Mouse (Mus musculus) forebrain, embryonic 11.5 days (tissue): ENCODE measurements around the gene Ppa1. TPM values are rescaled to one million over a fixed set of nuclear protein-coding genes. Genes with fewer than 3 reads are reported as not detected.

ENCODE experiments used
- ATAC-seq: fragments of 200-750 bp; cut with Nextera tagmentation; replicated peaks from 2 replicates; pipeline ENCODE4 v1.8.0; 2017; ENCODE audit warnings: moderate TSS enrichment; ENCODE audit not compliant: low FRiP score
- DNase-seq: peaks from one replicate; pipeline ENCODE4 v3.0.0-alpha.2; 2017; ENCODE audit warnings: low spot score
- H3K27ac ChIP-seq: fragments of 300-500 bp; sonication (generic); 2 replicates; pipeline ENCODE4 v1.5.1; 2014; ENCODE audit warnings: low read depth, low read length
- H3K27me3 ChIP-seq: fragments of 300-500 bp; sonication (generic); 2 replicates; pipeline ENCODE4 v1.6.1; 2014; ENCODE audit warnings: mild to moderate bottlenecking, low read length, mixed read lengths; ENCODE audit not compliant: control insufficient read depth, insufficient read depth
- H3K36me3 ChIP-seq: fragments of 300-500 bp; sonication (generic); 2 replicates; pipeline ENCODE4 v1.6.1; 2014; ENCODE audit warnings: mild to moderate bottlenecking, low read length, moderate library complexity, mixed read lengths; ENCODE audit not compliant: control insufficient read depth, insufficient read depth
- H3K4me1 ChIP-seq: fragments of 300-500 bp; sonication (generic); replicated peaks from 2 replicates; pipeline ENCODE4 v1.6.1; 2014; ENCODE audit warnings: low read length, mixed read lengths; ENCODE audit not compliant: control insufficient read depth, insufficient read depth
- H3K4me2 ChIP-seq: fragments of 300-500 bp; sonication (generic); 2 replicates; pipeline ENCODE4 v1.6.1; 2014; ENCODE audit warnings: low read depth, mild to moderate bottlenecking, low read length, moderate library complexity, mixed read lengths; ENCODE audit not compliant: severe bottlenecking
- H3K4me3 ChIP-seq: fragments of 300-500 bp; sonication (generic); 2 replicates; pipeline ENCODE4 v1.5.1; 2014; ENCODE audit warnings: low read depth, low read length
- H3K9ac ChIP-seq: fragments of 300-500 bp; sonication (generic); 2 replicates; pipeline ENCODE4 v1.6.1; 2014; ENCODE audit warnings: low read length
- H3K9me3 ChIP-seq: fragments of 300-500 bp; sonication (generic); 2 replicates; pipeline ENCODE4 v1.6.1; 2016; ENCODE audit warnings: low read length, mixed read lengths; ENCODE audit not compliant: control insufficient read depth
- WGBS: fragments of 180-500 bp; shearing (Covaris S2); extraction: QIAGEN DNeasy Blood & Tissue Kit; methylation state at CpG from one replicate; pipeline ENCODE4 v1.1.7; 2014; 5-methylcytosine and 5-hydroxymethylcytosine counted together
- polyA plus RNA-seq: library from polyadenylated mRNA; unstranded; fragments of >200 nt; fragmentation: Nextera tagmentation; extraction: Ambion mirVana; gene quantifications from 2 replicates; pipeline ENCODE4 v1.2.1, GENCODE M21; 2014

Gene Ppa1
- polyA plus RNA-seq, 1 experiment from 2014 or later = 330 TPM

DNA sequence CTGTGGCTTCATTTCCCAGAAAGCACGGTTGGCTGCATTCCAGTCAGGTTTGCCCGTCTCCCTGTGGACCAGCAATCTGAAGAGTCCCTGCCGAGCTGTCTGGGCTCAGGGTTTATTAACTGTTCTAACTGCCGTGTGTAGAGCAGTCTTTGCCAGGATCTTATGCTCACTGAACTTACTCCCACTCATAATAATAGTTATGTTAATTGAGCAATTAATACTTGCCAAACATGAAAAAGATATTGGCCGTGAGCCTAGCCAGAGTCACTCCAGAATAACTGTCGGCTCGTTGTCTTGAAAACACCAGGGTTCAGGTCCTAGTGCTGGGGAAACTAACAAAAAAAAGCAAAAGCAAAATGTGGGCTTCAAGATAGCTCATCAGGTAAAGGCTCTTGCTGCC is 20.9 kb downstream of the Ppa1 start:
- no peak overlapping the region for H3K4me3 ChIP-seq
- H3K4me2 ChIP-seq = no peak overlapping the region
- no peaks in the 10 kb centered on the region for H3K27me3 ChIP-seq
- DNase-seq (no peak), ATAC-seq (no peak)
- whole genome bisulfite sequencing = 85% methylated on average over 7 of the region's 7 CpGs
- no peaks in the 10 kb centered on the region for H3K4me1 ChIP-seq
- H3K9me3 ChIP-seq = no peaks in the 10 kb centered on the region
- H3K9ac ChIP-seq = no peak overlapping the region
- H3K27ac ChIP-seq = no peak overlapping the region
- H3K36me3 ChIP-seq = peaks cover 11% of the 10 kb centered on the region

- H3K9ac ChIP-seq = no peak overlapping the region
- no peaks in the 10 kb centered on the region for H3K9me3 ChIP-seq
- H3K27me3 ChIP-seq = no peaks in the 10 kb centered on the region
- peaks cover 11% of the 10 kb centered on the region for H3K36me3 ChIP-seq
- ATAC-seq (no peak), DNase-seq (no peak)
- no peak overlapping the region for H3K4me2 ChIP-seq
- H3K4me3 ChIP-seq = no peak overlapping the region
- no peaks in the 10 kb centered on the region for H3K4me1 ChIP-seq
- H3K27ac ChIP-seq = no peak overlapping the region
Observed at GRCm38 (mm10) chr10:61669896-61670295, 21.5 kb downstream of the Ppa1 start.

DNA sequence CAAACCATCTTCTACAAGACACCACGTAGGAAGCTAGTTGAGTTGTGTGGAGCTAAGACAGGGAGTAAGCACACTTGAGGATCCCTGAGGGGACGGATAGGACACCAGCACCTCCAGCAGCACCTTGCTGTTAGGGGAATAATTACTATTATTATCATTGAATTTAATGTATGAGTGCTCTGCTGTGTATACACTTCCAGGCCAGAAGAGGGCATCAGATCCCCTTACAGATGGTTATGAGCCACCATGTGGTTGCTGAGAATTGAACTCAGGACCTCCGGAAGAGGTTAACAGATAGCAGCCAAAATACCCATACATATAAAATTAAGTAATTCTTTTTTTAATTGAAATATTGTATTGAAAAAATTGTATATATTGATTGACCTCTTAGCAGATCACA is 22.4 kb downstream of the Ppa1 start:
- ATAC-seq = no peak
- no peaks in the 10 kb centered on the region for H3K27me3 ChIP-seq
- H3K27ac ChIP-seq = no peak overlapping the region
- H3K4me2 ChIP-seq = no peak overlapping the region
- H3K4me1 ChIP-seq = no peaks in the 10 kb centered on the region
- no peak for DNase-seq
- no peak overlapping the region for H3K9ac ChIP-seq
- 91% methylated on average over 3 of the region's 3 CpGs for WGBS
- H3K4me3 ChIP-seq = no peak overlapping the region
- H3K36me3 ChIP-seq = peaks cover 11% of the 10 kb centered on the region
- H3K9me3 ChIP-seq = no peaks in the 10 kb centered on the region

DNA sequence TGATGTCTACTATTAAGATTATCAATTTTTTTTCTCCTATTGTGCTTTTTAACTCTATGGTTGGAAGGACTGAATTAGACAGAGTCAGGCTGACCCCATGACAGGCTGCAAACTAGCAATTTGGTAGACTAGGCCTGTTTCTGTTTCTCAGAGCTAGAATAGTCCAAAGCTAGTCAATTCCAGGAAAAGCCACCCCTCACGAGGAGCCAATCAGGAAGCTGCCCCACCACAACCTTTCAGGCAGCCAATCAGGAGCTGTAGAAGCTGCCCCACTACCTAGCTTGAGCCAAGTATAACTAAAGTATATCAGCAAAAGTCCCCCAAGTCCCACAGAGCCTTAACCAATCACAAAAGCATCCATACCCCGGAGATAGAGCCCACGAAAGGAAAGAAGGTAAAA is 27.6 kb downstream of the Ppa1 start:
- 88% methylated on average over 3 of the region's 3 CpGs for WGBS
- Histone ChIP-seq H3K9ac (no peak overlapping the region), H3K4me1 (no peaks in the 10 kb centered on the region; the same call in 1 of the 2 replicates), H3K9me3 (no peaks in the 10 kb centered on the region), H3K27ac (no peak overlapping the region), H3K4me3 (no peak overlapping the region), H3K27me3 (no peaks in the 10 kb centered on the region), H3K4me2 (no peak overlapping the region), H3K36me3 (peaks cover 2% of the 10 kb centered on the region; the same call in 1 of the 2 replicates)
- no peak for ATAC-seq
- DNase-seq = no peak

DNA sequence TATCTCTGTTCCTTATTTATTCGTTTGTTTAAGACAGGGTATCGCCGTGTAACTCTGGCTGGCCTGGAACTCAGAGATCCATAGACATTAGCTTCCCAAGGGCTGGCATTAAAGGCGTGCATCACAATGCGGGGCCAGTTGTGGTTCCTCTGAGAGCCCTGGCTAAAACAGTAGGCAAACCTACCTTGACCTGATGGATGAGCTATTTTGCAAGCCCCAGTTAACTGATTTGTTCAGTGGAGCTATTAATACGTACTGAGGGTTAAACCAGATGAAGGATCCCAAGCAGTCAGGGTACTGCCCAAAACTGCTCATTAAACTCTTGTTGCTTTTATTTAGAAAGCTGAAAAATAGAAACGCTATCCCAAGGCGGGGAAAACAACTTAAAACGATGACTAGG is 31.2 kb downstream of the Ppa1 start:
- Histone ChIP-seq H3K9ac (peak overlapping the region; percentile 87), H3K4me2 (peak overlapping the region; percentile 55), H3K27ac (0 out of 2 replicates have a peak overlapping the region, but pooled peaks have one; percentile 2), H3K9me3 (no peaks in the 10 kb centered on the region), H3K4me1 (peaks cover 4% of the 10 kb centered on the region; the same call in 1 of the 2 replicates), H3K36me3 (no peaks in the 10 kb centered on the region), H3K4me3 (peak overlapping the region; percentile 96), H3K27me3 (no peaks in the 10 kb centered on the region)
- DNase-seq (no peak), ATAC-seq (no peak)
- 38% methylated on average over 9 of the region's 9 CpGs for WGBS

DNA sequence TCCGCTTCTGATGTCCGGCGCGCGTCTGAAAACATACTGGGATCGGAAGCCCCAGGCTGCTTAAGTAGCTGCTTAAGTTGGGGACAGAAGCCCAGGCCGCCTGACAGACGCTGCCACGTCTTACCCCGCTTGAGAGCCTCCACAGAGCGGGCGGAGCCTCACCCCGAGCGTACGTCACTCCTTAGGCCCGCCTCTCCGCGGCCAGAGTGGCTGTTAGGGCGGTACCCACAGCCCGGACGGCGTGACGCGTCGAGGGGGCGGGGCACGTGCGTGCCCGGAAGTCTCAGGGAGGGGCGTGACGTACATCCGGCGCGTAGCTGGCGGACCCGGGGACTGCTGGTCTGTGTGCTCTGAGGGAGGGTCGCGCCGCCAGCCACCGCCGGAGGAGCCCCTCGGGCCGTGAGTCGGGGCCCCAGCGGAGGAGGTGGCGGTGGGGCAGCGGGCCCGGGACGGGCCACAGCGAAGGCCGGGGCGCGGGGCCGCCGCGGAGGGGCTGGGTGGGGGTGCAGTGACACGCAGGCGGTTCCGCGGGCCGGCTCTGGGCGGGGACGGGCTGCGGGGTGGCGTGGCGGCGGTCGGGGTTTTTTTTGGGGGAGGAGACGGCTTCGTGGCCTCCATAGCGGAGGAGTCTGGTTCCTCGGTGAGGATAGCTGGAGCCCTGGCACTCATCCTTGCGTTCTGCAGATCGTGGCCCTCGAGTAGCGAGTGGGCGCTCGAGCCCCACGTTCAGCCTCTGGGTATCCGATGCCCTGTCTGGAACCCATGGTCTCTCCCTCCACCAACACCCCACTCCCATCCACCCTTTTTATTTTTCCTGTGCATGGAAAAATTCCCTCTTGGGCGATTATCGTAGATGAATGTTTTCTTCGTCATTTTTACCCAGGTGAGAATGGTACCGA is 31.9 kb downstream of the Ppa1 start, which contains the start of gene Sar1a:
Gene Sar1a, plus strand, starts transcription at position 285 of the 899 bp plus-strand sequence.
- H3K4me2 ChIP-seq = peak within 1 kb of the TSS; percentile 83
- 0 out of 2 replicates have a peak within 1 kb of the TSS, but pooled peaks have one; percentile 31 for H3K27ac ChIP-seq
- no peaks in the 10 kb centered on the region for H3K27me3 ChIP-seq
- DNase-seq (peak; percentile 100), ATAC-seq (peak; percentile 100)
- under 1% methylated on average over 71 of the region's 84 CpGs for WGBS
- H3K36me3 ChIP-seq = peaks cover 4% of the 10 kb centered on the region; the same call in 1 of the 2 replicates
- H3K4me1 ChIP-seq = peaks cover 4% of the 10 kb centered on the region; the same call in 1 of the 2 replicates
- H3K4me3 ChIP-seq = peak within 1 kb of the TSS; percentile 96
- no peaks in the 10 kb centered on the region for H3K9me3 ChIP-seq
- H3K9ac ChIP-seq = peak within 1 kb of the TSS; percentile 87

- H3K9me3 ChIP-seq = no peaks in the 10 kb centered on the region
- DNase-seq (no peak), ATAC-seq (no peak)
- 94% methylated on average over 8 of the region's 8 CpGs for WGBS
- H3K4me3 ChIP-seq = no peak overlapping the region
- no peaks in the 10 kb centered on the region for H3K27me3 ChIP-seq
- H3K4me2 ChIP-seq = no peak overlapping the region
- peaks cover 22% of the 10 kb centered on the region; the same call in 1 of the 2 replicates for H3K36me3 ChIP-seq
- H3K4me1 ChIP-seq = no peaks in the 10 kb centered on the region
- H3K9ac ChIP-seq = no peak overlapping the region
- H3K27ac ChIP-seq = no peak overlapping the region
Observed at GRCm38 (mm10) chr10:61689405-61689804, 41.1 kb downstream of the Ppa1 start.

- H3K4me2 ChIP-seq = no peak overlapping the region
- H3K9ac ChIP-seq = no peak overlapping the region
- no peak overlapping the region for H3K4me3 ChIP-seq
- DNase-seq = no peak
- peaks cover 9% of the 10 kb centered on the region for H3K4me1 ChIP-seq
- ATAC-seq = no peak
- no peaks in the 10 kb centered on the region for H3K9me3 ChIP-seq
- H3K27me3 ChIP-seq = no peaks in the 10 kb centered on the region
- no peak overlapping the region for H3K27ac ChIP-seq
- peaks cover 15% of the 10 kb centered on the region; the same call in 1 of the 2 replicates for H3K36me3 ChIP-seq
- WGBS = 75% methylated on average over 4 of the region's 4 CpGs
Observed at GRCm38 (mm10) chr10:61693563-61693962, 45.2 kb downstream of the Ppa1 start.
